Mouse (Mus musculus) embryonic facial prominence, embryonic 11.5 days (tissue): ENCODE data around the gene Spry1. TPM values are rescaled to one million over a fixed set of nuclear protein-coding genes. Genes with fewer than 3 reads are reported as not detected.

Source experiments
- ATAC-seq: fragments of 200-750 bp; cut with Nextera tagmentation; replicated peaks from 2 replicates; pipeline ENCODE4 v1.8.0; 2017; ENCODE audit warnings: low read depth; ENCODE audit not compliant: insufficient number of reproducible peaks, low FRiP score, low TSS enrichment
- DNase-seq: peaks from one replicate; pipeline ENCODE4 v3.0.0-alpha.2; 2015; ENCODE audit warnings: low spot score
- H3K27ac ChIP-seq: fragments of 300-500 bp; sonication (generic); replicated peaks from 2 replicates; pipeline ENCODE4 v1.5.1; 2014; ENCODE audit warnings: mild to moderate bottlenecking, low read depth, low read length, control low read depth
- H3K27me3 ChIP-seq: fragments of 300-500 bp; sonication (generic); 2 replicates; pipeline ENCODE4 v1.6.1; 2014; ENCODE audit warnings: mild to moderate bottlenecking, low read length, moderate library complexity, mixed read lengths; ENCODE audit not compliant: control insufficient read depth, insufficient read depth
- H3K36me3 ChIP-seq: fragments of 300-500 bp; sonication (generic); replicated peaks from 2 replicates; pipeline ENCODE4 v1.6.1; 2014; ENCODE audit warnings: low read depth, mild to moderate bottlenecking, low read length, moderate library complexity, mixed read lengths; ENCODE audit not compliant: control insufficient read depth, insufficient read depth
- H3K4me1 ChIP-seq: fragments of 300-500 bp; sonication (generic); 2 replicates; pipeline ENCODE4 v1.6.1; 2014; ENCODE audit warnings: low read length, mixed read lengths; ENCODE audit not compliant: control insufficient read depth, insufficient read depth
- H3K4me2 ChIP-seq: fragments of 300-500 bp; sonication (generic); 2 replicates; pipeline ENCODE4 v1.6.1; 2014; ENCODE audit warnings: low read depth, mild to moderate bottlenecking, control low read depth, low read length, moderate library complexity
- H3K4me3 ChIP-seq: fragments of 300-500 bp; sonication (generic); 2 replicates; pipeline ENCODE4 v1.5.1; 2014; ENCODE audit warnings: low read depth, low read length, control low read depth
- H3K9ac ChIP-seq: fragments of 300-500 bp; sonication (generic); replicated peaks from 2 replicates; pipeline ENCODE4 v1.6.1; 2014; ENCODE audit warnings: mild to moderate bottlenecking, control low read depth, low read length
- H3K9me3 ChIP-seq: fragments of 300-500 bp; sonication (generic); replicated peaks from 2 replicates; pipeline ENCODE4 v1.6.1; 2016; ENCODE audit warnings: mild to moderate bottlenecking, low read length, inconsistent platforms, mixed read lengths; ENCODE audit not compliant: control insufficient read depth
- WGBS: fragments of 180-500 bp; shearing (Covaris S2); extraction: QIAGEN DNeasy Blood & Tissue Kit; methylation state at CpG from one replicate; pipeline ENCODE4 v1.1.7; 2014; 5-methylcytosine and 5-hydroxymethylcytosine counted together
- polyA plus RNA-seq: library from polyadenylated mRNA; unstranded; fragments of >200 nt; fragmentation: Nextera tagmentation; extraction: Ambion mirVana; gene quantifications from 2 replicates; pipeline ENCODE4 v1.2.1, GENCODE M21; 2014

Spry1 gene
- polyA plus RNA-seq, 1 experiment from 2014 or later: 15.1 TPM

GRCm38 (mm10) chr3:37652537-37652936, 12.8 kb downstream of the Spry1 start:
- ATAC-seq (no peak), DNase-seq (no peak)
- H3K9ac ChIP-seq: no peak overlapping the region
- no peak overlapping the region for H3K27ac ChIP-seq
- H3K4me2 ChIP-seq: no peak overlapping the region
- H3K4me1 ChIP-seq: no peaks in the 10 kb centered on the region
- no peak overlapping the region for H3K4me3 ChIP-seq
- H3K27me3 ChIP-seq: peaks cover 2% of the 10 kb centered on the region; the same call in 1 of the 2 replicates
- no peaks in the 10 kb centered on the region for H3K36me3 ChIP-seq
- WGBS: 90% methylated on average over 9 of the region's 9 CpGs
- H3K9me3 ChIP-seq: no peaks in the 10 kb centered on the region

DNA sequence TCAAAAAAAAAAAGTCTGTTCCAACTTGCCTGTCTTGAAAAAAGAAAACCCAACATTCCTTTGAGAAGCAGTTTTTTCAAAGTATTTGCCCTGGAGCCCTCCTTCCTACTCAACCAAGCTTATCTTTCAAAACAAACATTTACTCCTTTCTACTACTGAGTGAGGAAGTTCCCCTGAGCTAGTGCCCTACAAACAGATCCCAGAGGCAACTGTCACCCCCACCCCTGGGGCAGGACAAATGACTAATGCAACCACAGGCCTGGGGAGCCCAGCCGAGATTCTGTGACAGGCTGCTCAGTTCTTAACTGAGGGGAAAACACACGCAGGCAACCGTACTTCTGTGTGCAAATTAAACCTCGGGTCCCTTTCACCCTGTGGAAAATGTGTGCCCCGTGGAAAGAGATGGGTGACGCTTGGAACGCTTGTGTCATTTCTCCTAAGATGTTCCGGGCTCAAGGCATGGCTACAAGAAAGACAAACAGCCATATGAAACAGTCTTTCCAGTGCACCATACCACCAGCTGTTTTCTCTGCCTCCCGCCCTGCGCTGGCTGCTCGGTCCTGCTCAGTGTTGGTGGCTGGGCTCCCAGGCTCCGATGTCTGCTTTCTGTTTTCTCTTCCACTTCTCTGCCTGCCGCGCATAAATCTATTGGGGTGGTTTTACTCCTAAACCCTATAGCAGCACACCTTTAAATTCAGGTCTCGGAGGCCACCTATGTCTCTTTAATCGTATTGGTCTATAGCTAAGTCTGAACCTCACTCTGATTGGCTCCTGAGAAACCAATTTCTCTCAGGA, 14.4 kb downstream of the Spry1 start:
- ATAC-seq: no peak
- no peak overlapping the region for H3K4me3 ChIP-seq

DNA sequence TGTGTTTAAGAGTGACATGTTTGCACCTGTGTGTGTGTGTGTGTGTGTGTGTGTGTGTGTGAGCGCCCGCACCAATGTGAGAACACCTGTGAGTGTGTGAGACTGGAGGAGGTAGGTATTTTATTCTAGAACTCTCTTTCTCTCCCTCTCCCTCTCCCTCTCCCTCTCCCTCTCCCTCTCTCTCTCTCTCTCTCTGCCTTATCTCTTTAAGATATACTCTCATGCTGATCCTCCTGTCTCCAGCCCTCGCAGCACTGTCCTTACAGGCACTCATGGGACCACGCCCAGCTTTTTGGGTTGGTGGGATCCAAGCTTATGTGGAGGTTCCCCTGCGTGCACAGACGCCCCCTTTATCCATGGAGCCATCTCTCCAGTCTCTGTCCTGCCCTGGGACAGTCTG, 15.0 kb downstream of the Spry1 start:
- ATAC-seq: no peak
- WGBS: 53% methylated on average over 6 of the region's 6 CpGs
- no peaks in the 10 kb centered on the region for H3K9me3 ChIP-seq
- H3K36me3 ChIP-seq: no peaks in the 10 kb centered on the region
- H3K9ac ChIP-seq: no peak overlapping the region
- no peaks in the 10 kb centered on the region for H3K4me1 ChIP-seq
- H3K27me3 ChIP-seq: peaks cover 2% of the 10 kb centered on the region; the same call in 1 of the 2 replicates
- no peak overlapping the region for H3K27ac ChIP-seq
- no peak overlapping the region for H3K4me2 ChIP-seq
- no peak for DNase-seq
- no peak overlapping the region for H3K4me3 ChIP-seq

More for the DNA sequence above, 14.4 kb downstream of the Spry1 start:
- no peak overlapping the region for H3K27ac ChIP-seq
- H3K36me3 ChIP-seq: no peaks in the 10 kb centered on the region
- peak; percentile 50 for DNase-seq
- no peaks in the 10 kb centered on the region for H3K9me3 ChIP-seq
- no peaks in the 10 kb centered on the region for H3K4me1 ChIP-seq
- H3K27me3 ChIP-seq: peaks cover 2% of the 10 kb centered on the region; the same call in 1 of the 2 replicates
- peak overlapping the region; percentile 39 for H3K4me2 ChIP-seq
- H3K9ac ChIP-seq: 0 out of 2 replicates have a peak overlapping the region, but pooled peaks have one; percentile 5
- 6% methylated on average over 16 of the region's 16 CpGs for WGBS

DNA sequence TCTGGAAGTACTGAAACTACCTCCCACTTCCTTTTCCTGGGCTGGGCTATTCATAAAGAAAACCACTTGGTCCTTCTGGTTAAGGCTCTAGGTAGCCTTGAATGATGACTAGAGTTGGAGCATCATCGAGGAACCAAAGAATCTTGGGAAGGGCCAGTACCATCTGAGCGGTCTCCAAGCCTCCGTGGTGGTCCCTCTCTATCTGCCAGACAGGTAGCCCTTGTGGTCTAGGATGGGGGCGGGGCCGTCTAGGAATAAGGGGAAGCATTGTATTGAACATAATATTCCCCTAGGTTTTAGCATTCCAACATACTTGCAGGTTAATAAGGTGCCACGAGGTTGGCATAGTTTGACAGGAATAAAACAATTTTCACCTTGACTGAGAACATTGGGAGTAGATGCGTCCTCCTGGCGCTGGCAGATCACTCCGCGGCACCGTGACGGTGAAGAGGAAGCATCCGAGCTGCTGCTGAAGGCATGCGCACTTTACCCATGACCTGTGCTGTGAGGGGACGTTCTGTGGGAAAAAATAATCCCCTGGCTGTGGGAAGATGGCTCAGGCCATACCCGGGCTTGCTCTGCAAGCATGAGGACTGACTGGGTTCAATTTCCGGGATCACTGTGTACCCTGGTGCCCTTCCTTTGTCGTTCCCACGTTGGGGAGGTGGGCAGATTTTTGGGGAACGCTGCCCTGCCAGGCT, 16.3 kb downstream of the Spry1 start:
- Histone ChIP-seq H3K9me3 (no peaks in the 10 kb centered on the region), H3K4me3 (no peak overlapping the region), H3K9ac (no peak overlapping the region), H3K27me3 (peaks cover 2% of the 10 kb centered on the region; the same call in 1 of the 2 replicates), H3K27ac (peak overlapping the region; percentile 13; the same call in 1 of the 2 replicates), H3K36me3 (no peaks in the 10 kb centered on the region), H3K4me2 (peak overlapping the region; percentile 37), H3K4me1 (no peaks in the 10 kb centered on the region)
- DNase-seq (peak; percentile 47), ATAC-seq (0 out of 2 replicates have a peak, but pooled peaks have one; percentile 27)
- 18% methylated on average over 20 of the region's 20 CpGs for WGBS

DNA sequence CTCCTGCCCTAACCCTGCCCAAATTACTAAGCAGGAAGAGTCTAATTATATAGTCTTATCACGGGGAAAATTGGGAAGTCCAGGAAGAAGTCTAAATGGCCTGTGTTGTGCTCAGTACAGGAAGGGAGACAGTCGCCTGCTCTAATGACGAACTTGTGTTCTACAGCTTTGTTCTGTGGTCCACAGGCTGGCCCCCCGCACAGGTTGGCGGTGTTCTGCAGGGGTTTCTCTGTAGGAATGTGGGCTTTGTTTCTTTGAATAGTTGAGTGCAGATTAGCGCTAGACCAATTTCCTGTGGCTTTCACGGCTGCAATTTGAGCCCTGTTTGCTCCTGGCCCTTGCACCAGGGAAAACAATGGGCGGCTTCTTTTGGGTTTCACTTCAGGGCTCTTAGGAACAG, 17.3 kb downstream of the Spry1 start:
- no peak overlapping the region for H3K4me3 ChIP-seq
- H3K27me3 ChIP-seq: peaks cover 2% of the 10 kb centered on the region; the same call in 1 of the 2 replicates
- H3K9ac ChIP-seq: no peak overlapping the region
- H3K9me3 ChIP-seq: no peaks in the 10 kb centered on the region
- ATAC-seq (0 out of 2 replicates have a peak, but pooled peaks have one; percentile 71), DNase-seq (peak; percentile 78)
- H3K4me1 ChIP-seq: no peaks in the 10 kb centered on the region
- under 1% methylated on average over 8 of the region's 8 CpGs for WGBS
- H3K27ac ChIP-seq: no peak overlapping the region
- no peaks in the 10 kb centered on the region for H3K36me3 ChIP-seq
- peak overlapping the region; percentile 14 for H3K4me2 ChIP-seq

- H3K27ac ChIP-seq: no peak overlapping the region
- ATAC-seq: no peak
- no peak for DNase-seq
- H3K4me3 ChIP-seq: no peak overlapping the region
- peaks cover 2% of the 10 kb centered on the region; the same call in 1 of the 2 replicates for H3K27me3 ChIP-seq
- WGBS: 53% methylated on average over 5 of the region's 5 CpGs
- H3K9me3 ChIP-seq: no peaks in the 10 kb centered on the region
- H3K4me2 ChIP-seq: no peak overlapping the region
- H3K36me3 ChIP-seq: no peaks in the 10 kb centered on the region
- no peaks in the 10 kb centered on the region for H3K4me1 ChIP-seq
- H3K9ac ChIP-seq: no peak overlapping the region
These were observed 18.4 kb downstream of the Spry1 start for GRCm38 (mm10) chr3:37658155-37658554.

GRCm38 (mm10) chr3:37659621-37660020, 19.9 kb downstream of the Spry1 start:
- H3K27me3 ChIP-seq: peaks cover 2% of the 10 kb centered on the region; the same call in 1 of the 2 replicates
- no peak overlapping the region for H3K4me2 ChIP-seq
- ATAC-seq: no peak
- H3K4me3 ChIP-seq: no peak overlapping the region
- no peak for DNase-seq
- no peak overlapping the region for H3K27ac ChIP-seq
- H3K9me3 ChIP-seq: no peaks in the 10 kb centered on the region
- no peaks in the 10 kb centered on the region for H3K4me1 ChIP-seq
- H3K9ac ChIP-seq: no peak overlapping the region
- 74% methylated on average over 6 of the region's 6 CpGs for WGBS
- no peaks in the 10 kb centered on the region for H3K36me3 ChIP-seq
